Mouse (Mus musculus) E14TG2a.4 (cell line): ENCODE data around the gene Tigd4.
"Not testable (repeated sequence)": the region's sequence is repeated elsewhere in the genome, so short reads cannot be mapped to it uniquely, and the experiment has no call there.

ENCODE experiments used
- H3K27me3 ChIP-seq: 2 replicates; pipeline ENCODE4 v1.6.1; 2014; ENCODE audit warnings: low read length, control low read depth; ENCODE audit not compliant: insufficient read depth
- H3K36me3 ChIP-seq: 2 replicates; pipeline ENCODE4 v1.6.1; 2014; ENCODE audit warnings: low read length, control low read depth; ENCODE audit not compliant: insufficient read depth
- H3K4me1 ChIP-seq: replicated peaks from 2 replicates; pipeline ENCODE4 v1.6.1; 2014; ENCODE audit warnings: low read depth, low read length, control low read depth
- H3K4me3 ChIP-seq: replicated peaks from 2 replicates; pipeline ENCODE4 v1.5.1; 2014; ENCODE audit warnings: mild to moderate bottlenecking, low read length
- H3K9me3 ChIP-seq: 2 replicates; pipeline ENCODE4 v1.6.1; 2014; ENCODE audit warnings: low read length, control low read depth
- CTCF ChIP-seq: conservative IDR thresholded peaks from 2 replicates; pipeline ENCODE4 v1.5.1; 2014; ENCODE audit warnings: low read length
- NANOG ChIP-seq: IDR thresholded peaks from 2 replicates; pipeline ENCODE4 v1.6.1; 2014; ENCODE audit warnings: borderline replicate concordance, low read length, mixed read lengths
- POU5F1 ChIP-seq: IDR thresholded peaks from 2 replicates; pipeline ENCODE4 v1.6.1; 2014; ENCODE audit warnings: low read length, borderline replicate concordance

Gene Tigd4

DNA sequence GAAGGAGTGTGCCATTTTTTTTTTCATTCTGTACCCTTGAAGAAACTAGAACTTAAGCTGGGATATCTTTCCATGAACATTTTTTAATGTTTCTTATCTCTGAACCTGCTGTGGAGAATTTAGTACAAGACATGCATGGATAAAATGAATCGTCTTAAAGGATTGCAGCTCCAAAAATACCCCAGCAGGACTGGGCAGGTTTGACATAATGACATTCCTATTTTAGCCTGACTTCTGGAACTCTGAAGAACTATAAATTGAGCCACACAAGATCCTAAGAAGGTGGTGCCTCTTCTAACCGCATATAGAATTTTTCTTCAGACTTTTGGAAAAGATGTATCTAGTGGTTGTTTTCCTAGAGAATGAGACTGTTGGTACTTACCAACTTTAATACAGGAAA lies at the start of gene Tigd4:
Gene Tigd4 (plus strand): TSS at position 301 of the 400 bp plus-strand sequence.
- Histone ChIP-seq H3K4me1 (peaks cover 7% of the 10 kb centered on the region; the same call in 1 of the 2 replicates), H3K4me3 (no peak within 1 kb of the TSS), H3K27me3 (peaks cover 8% of the 10 kb centered on the region), H3K36me3 (no peaks in the 10 kb centered on the region), H3K9me3 (no peaks in the 10 kb centered on the region)
- TF ChIP-seq CTCF (no peak), POU5F1 (no peak), NANOG (no peak)

DNA sequence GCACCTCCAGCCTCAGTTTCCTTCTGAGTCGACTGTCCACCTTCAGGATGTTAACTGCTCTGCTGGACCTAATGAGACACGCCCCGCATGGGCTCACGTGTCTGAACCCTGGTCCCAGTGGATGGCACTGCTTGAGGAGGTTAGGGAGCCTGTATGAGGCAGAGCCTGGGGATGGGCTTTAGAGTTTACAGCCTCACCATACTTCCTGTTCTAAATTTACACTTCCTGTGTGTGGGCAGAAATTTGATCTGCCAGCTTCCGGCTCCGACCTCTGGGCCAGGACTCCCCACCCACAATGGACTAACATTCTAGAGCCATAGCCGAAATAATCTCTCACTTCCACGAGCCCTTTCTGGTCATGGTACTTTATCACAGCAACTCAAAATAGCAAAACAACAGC lies 46.2 kb upstream of the Tigd4 start:
- no peaks in the 10 kb centered on the region for H3K27me3 ChIP-seq
- H3K36me3 ChIP-seq = no peaks in the 10 kb centered on the region
- H3K4me1 ChIP-seq = peaks cover 4% of the 10 kb centered on the region; the same call in 1 of the 2 replicates
- TF ChIP-seq POU5F1 (no peak), CTCF (no peak), NANOG (no peak)
- no peaks in the 10 kb centered on the region for H3K9me3 ChIP-seq
- H3K4me3 ChIP-seq = no peak overlapping the region

DNA sequence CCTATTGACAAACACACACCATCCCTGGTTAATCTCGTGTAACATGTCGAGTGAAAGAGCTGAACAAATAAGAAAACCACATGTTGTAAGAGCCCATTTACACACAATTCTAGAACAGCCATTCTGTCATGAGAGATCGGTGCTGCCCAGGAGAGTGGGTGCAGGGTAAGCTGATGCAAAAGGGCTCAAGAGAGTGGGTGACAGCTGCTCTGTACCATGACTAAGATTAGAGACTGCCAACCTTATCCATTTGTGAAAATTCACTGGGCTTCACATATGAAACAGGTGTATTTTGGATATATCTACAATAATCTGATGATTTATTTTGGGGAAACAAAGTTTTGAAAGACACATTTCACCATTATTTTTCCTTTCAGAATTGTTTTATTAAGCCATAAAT lies 37.6 kb upstream of the Tigd4 start:
- Histone ChIP-seq H3K27me3 (no peaks in the 10 kb centered on the region), H3K9me3 (no peaks in the 10 kb centered on the region), H3K36me3 (no peaks in the 10 kb centered on the region), H3K4me1 (peaks cover 2% of the 10 kb centered on the region; the same call in 1 of the 2 replicates), H3K4me3 (no peak overlapping the region)
- TF ChIP-seq CTCF = no peak
- no peak for TF ChIP-seq POU5F1
- no peak for TF ChIP-seq NANOG

DNA sequence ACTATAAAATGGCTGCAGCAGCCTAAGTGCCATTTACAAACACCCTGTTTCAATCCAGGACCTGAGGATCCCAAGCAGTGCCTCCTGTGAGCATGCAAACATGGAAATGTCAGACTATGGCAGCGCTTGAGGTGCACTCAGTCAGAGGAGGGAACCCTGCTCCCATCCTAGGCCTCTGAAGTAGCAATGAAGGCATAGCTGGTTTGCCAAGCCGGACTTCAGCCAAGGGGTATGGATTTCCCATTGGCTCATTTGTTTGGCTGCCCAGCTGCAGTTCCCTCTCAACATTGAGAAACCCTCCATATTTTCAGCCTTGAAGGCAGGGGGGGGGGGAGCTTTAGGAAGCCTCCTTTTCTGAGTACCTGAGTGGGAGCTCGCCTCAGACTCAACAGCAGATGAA lies 35.1 kb upstream of the Tigd4 start:
- TF ChIP-seq POU5F1 (no peak), NANOG (no peak), CTCF (no peak)
- no peaks in the 10 kb centered on the region for H3K9me3 ChIP-seq
- H3K36me3 ChIP-seq = no peaks in the 10 kb centered on the region; the same call in 1 of the 2 replicates
- H3K4me1 ChIP-seq = peaks cover 2% of the 10 kb centered on the region; the same call in 1 of the 2 replicates
- H3K4me3 ChIP-seq = no peak overlapping the region
- H3K27me3 ChIP-seq = no peaks in the 10 kb centered on the region

DNA sequence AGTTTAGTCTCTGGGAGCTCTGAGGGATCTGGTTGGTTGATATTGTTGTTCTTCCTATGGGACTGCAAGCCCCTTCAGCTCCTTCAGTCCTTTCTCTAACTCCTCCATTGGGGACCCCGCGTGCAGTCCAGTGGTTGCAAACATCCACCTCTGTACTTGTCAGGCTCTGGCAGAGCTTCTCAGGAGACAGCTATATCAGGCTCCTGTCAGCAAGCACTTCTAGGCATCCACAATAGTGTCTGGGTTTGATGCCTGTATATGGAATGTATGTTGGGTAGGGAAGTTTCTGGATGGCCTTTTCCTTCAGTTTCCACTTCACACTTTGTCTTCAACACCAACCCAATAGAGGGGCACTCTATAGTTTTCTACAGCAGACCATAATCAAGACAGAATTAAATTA lies 30.5 kb upstream of the Tigd4 start:
- H3K4me1 ChIP-seq = not testable (repeated sequence)

GRCm38 (mm10) chr3:84563415-84563814 lies 30.0 kb upstream of the Tigd4 start:
- no peaks in the 10 kb centered on the region for H3K27me3 ChIP-seq
- no peaks in the 10 kb centered on the region for H3K9me3 ChIP-seq
- H3K36me3 ChIP-seq = no peaks in the 10 kb centered on the region; the same call in 1 of the 2 replicates
- TF ChIP-seq POU5F1 = no peak
- no peak for TF ChIP-seq NANOG
- no peak for TF ChIP-seq CTCF
- H3K4me3 ChIP-seq = no peak overlapping the region
- H3K4me1 ChIP-seq = 0 out of 2 replicates have a peak, but pooled peaks cover 3% of the 10 kb centered on the region

More for the DNA sequence above, 30.5 kb upstream of the Tigd4 start:
- not testable (repeated sequence) for H3K27me3 ChIP-seq, H3K36me3 ChIP-seq, H3K4me3 ChIP-seq, H3K9me3 ChIP-seq

- no peaks in the 10 kb centered on the region for H3K9me3 ChIP-seq
- peaks cover 16% of the 10 kb centered on the region for H3K4me1 ChIP-seq
- no peaks in the 10 kb centered on the region for H3K27me3 ChIP-seq
- H3K36me3 ChIP-seq = no peaks in the 10 kb centered on the region
- TF ChIP-seq NANOG (no peak), CTCF (no peak), POU5F1 (no peak)
- no peak overlapping the region for H3K4me3 ChIP-seq
Observed at GRCm38 (mm10) chr3:84568540-84568939, 24.8 kb upstream of the Tigd4 start.

DNA sequence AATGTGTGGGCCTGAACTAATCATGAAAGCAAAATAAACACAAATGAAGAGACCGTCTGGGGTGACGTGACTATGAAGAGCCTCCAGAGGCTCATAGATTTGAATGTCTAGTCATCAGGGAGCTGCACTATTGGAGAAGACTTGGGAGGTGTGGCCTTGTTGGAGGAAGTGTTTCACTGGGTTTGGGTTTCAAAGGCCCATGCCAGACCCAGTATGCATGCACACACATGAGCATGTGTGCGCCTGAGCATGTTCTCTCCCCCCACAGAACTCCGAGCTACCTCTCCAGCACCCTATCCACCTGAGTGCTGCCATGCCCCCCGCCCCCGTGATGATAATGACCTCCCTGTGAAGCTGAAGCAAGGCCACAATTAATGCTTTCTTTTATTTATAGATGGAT lies 23.8 kb upstream of the Tigd4 start:
- H3K9me3 ChIP-seq = no peaks in the 10 kb centered on the region
- H3K27me3 ChIP-seq = no peaks in the 10 kb centered on the region
- H3K4me1 ChIP-seq = peaks cover 16% of the 10 kb centered on the region
- no peaks in the 10 kb centered on the region for H3K36me3 ChIP-seq
- TF ChIP-seq NANOG = no peak
- no peak for TF ChIP-seq CTCF
- TF ChIP-seq POU5F1 = no peak
- H3K4me3 ChIP-seq = no peak overlapping the region

GRCm38 (mm10) chr3:84570501-84570900 lies 22.9 kb upstream of the Tigd4 start:
- peaks cover 16% of the 10 kb centered on the region for H3K4me1 ChIP-seq
- no peak for TF ChIP-seq NANOG
- TF ChIP-seq CTCF = no peak
- no peak for TF ChIP-seq POU5F1
- no peak overlapping the region for H3K4me3 ChIP-seq
- no peaks in the 10 kb centered on the region for H3K9me3 ChIP-seq
- H3K27me3 ChIP-seq = no peaks in the 10 kb centered on the region
- no peaks in the 10 kb centered on the region for H3K36me3 ChIP-seq

- peaks cover 16% of the 10 kb centered on the region for H3K27me3 ChIP-seq
Observed at GRCm38 (mm10) chr3:84580716-84581115, 12.7 kb upstream of the Tigd4 start.

More at GRCm38 (mm10) chr3:84580716-84581115, 12.7 kb upstream of the Tigd4 start:
- H3K4me1 ChIP-seq = peaks cover 38% of the 10 kb centered on the region
- H3K4me3 ChIP-seq = no peak overlapping the region
- TF ChIP-seq NANOG (no peak), POU5F1 (no peak), CTCF (no peak)
- no peaks in the 10 kb centered on the region for H3K36me3 ChIP-seq
- H3K9me3 ChIP-seq = no peaks in the 10 kb centered on the region
